Mouse (Mus musculus) hindbrain, embryonic 14.5 days (tissue): Measurements from ENCODE around the gene Nt5c3b. TPM values are rescaled to one million over a fixed set of nuclear protein-coding genes. Genes with fewer than 3 reads are reported as not detected.
A peak's percentile ranks its signal among the peaks of the same experiment; 100 is the strongest.

ENCODE experiments used
- ATAC-seq: fragments of 200-750 bp; cut with Nextera tagmentation; 2 replicates; pipeline ENCODE4 v1.8.0; 2017; ENCODE audit warnings: moderate number of reproducible peaks, mild to moderate bottlenecking, moderate TSS enrichment, moderate library complexity; ENCODE audit not compliant: low FRiP score
- DNase-seq: peaks from one replicate; pipeline ENCODE4 v3.0.0-alpha.2; 2015; ENCODE audit warnings: low spot score
- H3K27ac ChIP-seq: fragments of 300-500 bp; sonication (generic); 2 replicates; pipeline ENCODE4 v1.5.1; 2014; ENCODE audit warnings: mild to moderate bottlenecking, moderate library complexity
- H3K27me3 ChIP-seq: fragments of 300-500 bp; sonication (generic); 2 replicates; pipeline ENCODE4 v1.6.1; 2014; ENCODE audit warnings: mild to moderate bottlenecking, low read length, mixed read lengths; ENCODE audit not compliant: control insufficient read depth, insufficient read depth
- H3K36me3 ChIP-seq: fragments of 300-500 bp; sonication (generic); replicated peaks from 2 replicates; pipeline ENCODE4 v1.6.1; 2014; ENCODE audit not compliant: control insufficient read depth, insufficient read depth
- H3K4me1 ChIP-seq: fragments of 300-500 bp; sonication (generic); replicated peaks from 2 replicates; pipeline ENCODE4 v1.6.1; 2014; ENCODE audit warnings: antibody characterized with exemption, low read length, mixed read lengths; ENCODE audit not compliant: control insufficient read depth, insufficient read depth
- H3K4me2 ChIP-seq: fragments of 300-500 bp; sonication (generic); replicated peaks from 2 replicates; pipeline ENCODE4 v1.6.1; 2014; ENCODE audit warnings: mild to moderate bottlenecking, moderate library complexity
- H3K4me3 ChIP-seq: fragments of 300-500 bp; sonication (generic); replicated peaks from 2 replicates; pipeline ENCODE4 v1.5.1; 2014; ENCODE audit warnings: mild to moderate bottlenecking, low read length
- H3K9ac ChIP-seq: fragments of 300-500 bp; sonication (generic); 2 replicates; pipeline ENCODE4 v1.6.1; 2014
- H3K9me3 ChIP-seq: fragments of 300-500 bp; sonication (generic); 2 replicates; pipeline ENCODE4 v1.6.1; 2016; ENCODE audit warnings: low read length; ENCODE audit not compliant: control insufficient read depth
- WGBS: fragments of 180-500 bp; shearing (Covaris S2); extraction: QIAGEN DNeasy Blood & Tissue Kit; methylation state at CpG from one replicate; pipeline ENCODE4 v1.1.7; 2014; 5-methylcytosine and 5-hydroxymethylcytosine counted together
- polyA plus RNA-seq: library from polyadenylated mRNA; unstranded; fragments of >200 nt; fragmentation: Nextera tagmentation; extraction: Ambion mirVana; gene quantifications from 2 replicates; pipeline ENCODE4 v1.2.1, GENCODE M21; 2014

Gene Nt5c3b
- polyA plus RNA-seq, 1 experiment from 2014 or later, result 101 TPM

DNA sequence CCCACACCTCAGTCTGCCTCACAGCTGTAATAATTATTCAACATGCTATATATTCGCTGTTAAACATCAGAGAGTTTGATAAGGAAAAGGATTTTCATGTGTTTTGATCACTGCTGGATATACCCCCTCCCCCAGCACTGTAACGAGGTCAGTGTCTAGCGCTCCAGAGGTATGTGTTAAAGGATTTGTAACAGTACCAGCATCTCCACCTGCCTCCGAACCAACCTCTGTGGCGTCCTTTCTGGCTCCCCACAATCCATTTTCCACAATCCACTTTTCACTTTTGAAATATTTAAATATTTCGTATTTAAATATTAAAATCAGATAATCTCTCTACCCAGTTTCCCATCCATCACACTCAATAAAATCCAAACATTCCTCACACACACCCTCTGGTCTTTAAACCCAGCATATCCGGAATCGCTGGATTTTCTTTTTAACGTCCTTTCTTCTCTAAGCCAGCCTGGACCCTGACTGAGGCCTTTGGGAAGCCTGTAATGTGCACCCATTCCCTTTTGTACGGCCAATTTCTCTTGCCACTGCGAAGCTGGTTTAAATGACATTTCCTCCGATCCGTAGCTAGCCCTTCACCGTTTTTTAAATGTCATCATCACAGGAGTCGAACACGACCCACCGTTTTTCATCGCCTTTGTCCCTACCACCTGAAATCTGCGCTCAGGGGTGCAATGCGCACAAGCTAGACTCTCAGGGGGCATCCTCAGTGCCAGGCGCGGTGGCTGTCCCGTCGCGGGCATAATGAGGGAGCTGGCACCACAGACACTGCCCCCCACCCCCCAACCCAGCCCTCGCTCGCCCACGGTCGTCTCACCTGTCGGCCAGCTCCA, 30.0 kb upstream of the Nt5c3b start:
- H3K4me1 ChIP-seq, result peaks cover 24% of the 10 kb centered on the region
- peak overlapping the region; percentile 89 for H3K27ac ChIP-seq
- H3K4me2 ChIP-seq, result peak overlapping the region; percentile 76
- H3K4me3 ChIP-seq, result peak overlapping the region; percentile 93
- no peaks in the 10 kb centered on the region for H3K27me3 ChIP-seq
- H3K9me3 ChIP-seq, result no peaks in the 10 kb centered on the region
- H3K9ac ChIP-seq, result peak overlapping the region; percentile 98
- DNase-seq (peak; percentile 32), ATAC-seq (no peak)
- WGBS, result 4% methylated on average over 30 of the region's 30 CpGs
- H3K36me3 ChIP-seq, result peaks cover 18% of the 10 kb centered on the region

DNA sequence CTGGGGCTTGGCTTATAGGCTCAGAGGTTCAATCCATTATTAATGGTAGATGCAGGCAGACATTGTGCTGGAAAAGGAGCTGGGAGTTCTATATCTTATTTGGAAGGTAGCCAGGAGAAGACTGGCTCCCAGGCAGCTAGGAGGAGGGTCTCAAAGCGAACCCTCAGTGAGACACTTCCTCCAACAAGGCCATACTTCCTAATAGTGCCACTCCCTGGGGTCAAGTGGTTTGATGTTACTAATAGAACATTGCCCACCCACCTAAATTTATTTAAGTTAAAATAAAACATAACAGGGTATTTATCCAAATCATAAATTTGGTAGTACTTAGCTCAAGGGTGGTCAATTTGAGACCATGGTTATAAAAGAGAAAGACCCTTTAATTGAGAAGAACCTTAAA, 24.2 kb upstream of the Nt5c3b start:
- H3K27me3 ChIP-seq, result no peaks in the 10 kb centered on the region
- 89% methylated on average over 1 of the region's 1 CpGs for WGBS
- H3K4me3 ChIP-seq, result no peak overlapping the region
- H3K36me3 ChIP-seq, result peaks cover 28% of the 10 kb centered on the region
- H3K9ac ChIP-seq, result no peak overlapping the region
- no peak for ATAC-seq
- no peaks in the 10 kb centered on the region for H3K9me3 ChIP-seq
- H3K4me1 ChIP-seq, result peaks cover 16% of the 10 kb centered on the region
- H3K4me2 ChIP-seq, result no peak overlapping the region
- H3K27ac ChIP-seq, result no peak overlapping the region
- no peak for DNase-seq

DNA sequence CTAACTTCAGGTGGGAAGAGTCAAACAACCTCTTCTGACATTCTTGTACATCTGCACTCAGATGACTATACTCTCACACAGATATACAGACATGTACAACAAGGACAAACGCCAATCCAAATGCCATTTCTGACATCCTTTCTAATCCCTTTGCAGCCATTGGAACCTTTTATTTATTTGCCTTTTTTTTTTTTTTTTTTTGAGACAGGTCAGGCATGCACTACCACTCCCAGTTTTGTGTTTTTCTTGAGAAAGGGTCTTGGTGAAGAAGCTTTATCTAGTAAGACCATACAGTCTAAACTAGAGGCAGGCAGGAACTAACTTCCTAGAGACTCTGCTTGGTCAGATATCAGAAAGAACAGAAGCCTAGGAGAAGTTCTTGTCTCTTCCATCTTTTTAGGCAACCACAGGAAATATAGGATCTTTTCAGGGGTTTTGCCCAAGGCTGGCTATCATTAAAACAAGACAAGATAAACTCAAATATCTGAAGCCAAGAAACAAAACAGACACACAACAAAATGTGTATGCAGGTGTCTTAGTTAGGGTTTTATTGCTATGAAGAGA, 23.7 kb upstream of the Nt5c3b start:
- no peak for DNase-seq
- no peak overlapping the region for H3K4me3 ChIP-seq
- WGBS, result 96% methylated on average over 1 of the region's 1 CpGs
- ATAC-seq, result no peak
- H3K27ac ChIP-seq, result no peak overlapping the region
- H3K4me1 ChIP-seq, result peaks cover 11% of the 10 kb centered on the region
- no peak overlapping the region for H3K9ac ChIP-seq
- no peaks in the 10 kb centered on the region for H3K27me3 ChIP-seq
- H3K4me2 ChIP-seq, result no peak overlapping the region
- peaks cover 31% of the 10 kb centered on the region for H3K36me3 ChIP-seq
- H3K9me3 ChIP-seq, result no peaks in the 10 kb centered on the region

DNA sequence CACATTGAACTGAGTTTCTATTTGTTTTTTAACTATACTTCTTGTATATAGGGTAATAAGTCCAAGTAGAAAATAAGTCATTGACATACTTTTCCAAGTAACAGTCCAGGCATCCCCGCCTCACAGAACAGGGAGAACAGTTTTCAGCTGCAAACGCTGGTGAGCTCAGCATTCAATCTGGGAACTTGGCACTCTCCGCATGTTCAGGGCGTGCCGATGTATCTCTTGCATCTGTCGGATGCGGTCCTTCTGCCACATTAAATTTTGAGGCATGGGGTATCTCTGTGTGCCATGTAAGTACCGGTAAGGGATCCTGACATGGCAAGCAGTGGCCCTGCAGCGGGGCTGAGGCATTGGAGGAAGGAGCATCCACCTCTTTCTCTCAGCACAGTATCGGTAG, 21.1 kb upstream of the Nt5c3b start:
- no peaks in the 10 kb centered on the region for H3K4me1 ChIP-seq
- no peak overlapping the region for H3K4me3 ChIP-seq
- no peak overlapping the region for H3K27ac ChIP-seq
- 91% methylated on average over 10 of the region's 10 CpGs for WGBS
- DNase-seq (no peak), ATAC-seq (no peak)
- no peak overlapping the region for H3K4me2 ChIP-seq
- H3K9me3 ChIP-seq, result no peaks in the 10 kb centered on the region
- H3K36me3 ChIP-seq, result peaks cover 29% of the 10 kb centered on the region
- H3K27me3 ChIP-seq, result no peaks in the 10 kb centered on the region
- no peak overlapping the region for H3K9ac ChIP-seq

DNA sequence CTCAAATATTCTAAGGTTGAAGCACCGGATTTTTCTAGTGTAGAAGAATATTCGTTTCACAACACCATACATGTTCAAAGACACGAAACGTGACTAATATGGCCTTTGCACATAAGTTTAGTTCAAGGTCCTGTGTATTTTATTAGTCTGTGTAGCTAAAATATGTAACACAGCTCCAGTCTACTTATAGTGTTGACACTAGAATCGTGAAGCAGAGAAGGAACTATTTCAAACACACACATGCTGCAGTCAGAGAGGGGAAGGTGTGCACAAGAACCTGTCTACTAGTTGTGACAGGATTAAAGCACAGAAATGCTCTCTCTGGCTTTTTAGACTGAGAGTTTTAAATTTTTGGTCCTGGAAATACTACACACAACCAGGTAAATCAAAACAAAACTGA, 16.1 kb upstream of the Nt5c3b start:
- peaks cover 38% of the 10 kb centered on the region for H3K36me3 ChIP-seq
- no peak overlapping the region for H3K27ac ChIP-seq
- no peak overlapping the region for H3K9ac ChIP-seq
- ATAC-seq (no peak), DNase-seq (no peak)
- no peaks in the 10 kb centered on the region for H3K4me1 ChIP-seq
- H3K27me3 ChIP-seq, result no peaks in the 10 kb centered on the region
- 94% methylated on average over 5 of the region's 5 CpGs for WGBS
- no peak overlapping the region for H3K4me3 ChIP-seq
- H3K4me2 ChIP-seq, result no peak overlapping the region
- no peaks in the 10 kb centered on the region for H3K9me3 ChIP-seq

DNA sequence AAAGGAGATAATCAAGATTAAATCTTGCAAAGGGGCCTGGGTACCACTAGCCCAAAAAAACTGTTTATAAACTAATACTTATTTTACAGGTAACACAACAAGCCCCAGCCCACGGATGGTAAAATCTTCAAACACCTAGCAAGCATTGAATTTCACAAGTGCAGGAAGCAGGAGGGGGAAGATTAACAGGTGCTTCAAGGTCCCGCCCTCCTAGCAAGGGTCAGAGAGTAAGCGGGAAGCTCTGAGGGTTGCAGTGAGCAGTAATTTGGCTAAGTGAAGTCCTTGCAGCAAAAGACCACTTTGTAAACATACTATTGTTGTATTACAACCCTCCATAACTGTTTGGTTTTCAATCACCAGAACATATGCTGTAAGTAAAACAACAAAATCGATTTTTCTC, 15.6 kb upstream of the Nt5c3b start:
- DNase-seq (no peak), ATAC-seq (no peak)
- H3K4me1 ChIP-seq, result no peaks in the 10 kb centered on the region
- H3K4me2 ChIP-seq, result no peak overlapping the region
- no peak overlapping the region for H3K4me3 ChIP-seq
- no peaks in the 10 kb centered on the region for H3K9me3 ChIP-seq
- WGBS, result 89% methylated on average over 4 of the region's 4 CpGs
- H3K9ac ChIP-seq, result no peak overlapping the region
- H3K27me3 ChIP-seq, result no peaks in the 10 kb centered on the region
- peaks cover 33% of the 10 kb centered on the region for H3K36me3 ChIP-seq
- H3K27ac ChIP-seq, result no peak overlapping the region

DNA sequence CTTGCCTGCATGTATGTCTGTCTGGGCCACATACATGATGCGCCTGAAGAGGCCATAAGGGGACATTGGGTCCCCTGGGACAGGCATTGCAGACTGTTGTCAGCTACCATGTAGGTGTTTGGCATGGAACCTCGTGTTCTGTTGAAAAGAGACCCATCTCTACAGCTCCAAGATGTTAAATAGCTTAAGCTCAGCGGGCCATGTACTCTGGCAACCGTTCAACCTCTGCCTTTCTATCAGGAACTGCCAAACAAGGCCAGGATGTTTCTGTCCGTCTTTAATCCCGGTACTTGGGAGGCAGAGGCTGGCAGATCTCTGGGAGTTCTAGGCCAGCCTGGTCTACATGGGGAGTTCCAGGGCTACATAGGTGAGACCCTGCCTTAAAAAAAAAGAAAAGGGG, 1.0 kb upstream of the Nt5c3b start:
- Histone ChIP-seq H3K27me3 (no peaks in the 10 kb centered on the region), H3K4me1 (peaks cover 13% of the 10 kb centered on the region), H3K4me3 (no peak overlapping the region), H3K36me3 (no peaks in the 10 kb centered on the region), H3K9me3 (no peaks in the 10 kb centered on the region), H3K9ac (no peak overlapping the region), H3K4me2 (no peak overlapping the region), H3K27ac (no peak overlapping the region)
- DNase-seq (no peak), ATAC-seq (no peak)
- WGBS, result 83% methylated on average over 6 of the region's 6 CpGs

DNA sequence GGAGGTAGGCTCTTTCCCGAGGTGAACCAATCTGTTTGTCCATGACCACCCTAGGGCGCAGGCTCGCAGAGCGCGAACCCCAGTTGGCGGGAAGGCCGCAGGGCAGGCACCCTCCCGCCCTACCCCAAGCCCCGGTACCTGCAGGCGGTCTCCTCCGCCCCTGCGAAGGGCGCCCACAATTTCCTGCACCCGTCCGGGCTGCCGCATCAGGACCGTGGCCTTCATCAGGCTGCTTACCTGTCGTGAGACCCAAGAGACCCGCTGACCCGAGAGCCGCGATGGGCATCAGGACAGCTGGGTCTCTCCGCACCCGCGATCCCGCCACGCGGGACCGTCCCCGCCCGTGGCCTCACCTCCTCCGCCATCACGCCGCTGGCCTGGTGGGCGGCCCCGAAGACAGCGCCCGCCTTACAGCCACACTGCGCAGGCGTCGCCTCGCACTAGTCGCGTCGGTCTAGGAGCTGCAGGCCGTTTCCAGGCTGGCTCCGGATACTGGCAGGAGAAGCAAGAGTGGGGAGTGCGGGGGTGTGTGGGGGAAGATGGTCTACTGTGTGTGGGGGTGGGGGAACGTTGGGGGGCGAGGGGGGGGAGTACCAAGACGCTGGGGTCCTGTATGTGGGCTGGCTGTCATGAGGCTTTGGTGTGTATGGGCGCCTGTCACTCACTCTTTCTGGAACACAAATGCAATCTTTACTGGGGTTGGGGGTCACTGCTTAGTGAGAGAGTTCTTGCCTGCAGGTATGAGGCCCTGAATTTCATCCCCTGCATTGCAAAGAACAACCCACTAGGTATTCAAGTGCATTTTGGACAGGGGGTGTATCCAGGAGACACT, 701 bp downstream of the Nt5c3b start:
- Histone ChIP-seq H3K27ac (peak overlapping the region; percentile 71), H3K4me3 (peak overlapping the region; percentile 93), H3K27me3 (no peaks in the 10 kb centered on the region), H3K36me3 (peaks cover 11% of the 10 kb centered on the region), H3K9ac (peak overlapping the region; percentile 95), H3K4me1 (peaks cover 13% of the 10 kb centered on the region), H3K4me2 (peak overlapping the region; percentile 81), H3K9me3 (no peaks in the 10 kb centered on the region)
- ATAC-seq (peak; percentile 96), DNase-seq (peak; percentile 87)
- WGBS, result 1% methylated on average over 49 of the region's 52 CpGs

DNA sequence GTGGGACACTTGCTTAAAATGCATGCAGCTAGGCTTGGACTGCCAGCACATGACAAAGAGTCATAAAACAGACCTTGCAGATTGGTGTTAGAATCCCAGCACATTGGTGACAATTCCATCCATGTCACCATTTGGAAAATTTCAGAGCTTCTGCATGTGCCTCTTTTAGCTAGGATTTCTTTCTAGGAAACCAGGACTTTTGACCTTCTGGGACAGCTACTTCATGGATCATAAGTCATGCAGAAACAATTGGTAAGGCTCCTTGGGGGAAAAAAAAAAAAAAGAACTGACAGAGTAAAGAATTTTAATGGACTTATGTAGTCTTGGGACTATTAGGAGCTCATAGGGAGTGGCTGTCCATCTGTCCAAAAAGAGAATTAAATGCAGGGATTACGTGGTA, 3.7 kb downstream of the Nt5c3b start:
- H3K36me3 ChIP-seq, result peaks cover 29% of the 10 kb centered on the region
- H3K9ac ChIP-seq, result no peak overlapping the region
- WGBS, result 73% methylated on average over 1 of the region's 1 CpGs
- H3K4me3 ChIP-seq, result no peak overlapping the region
- H3K4me1 ChIP-seq, result peaks cover 13% of the 10 kb centered on the region
- DNase-seq, result no peak
- H3K27ac ChIP-seq, result no peak overlapping the region
- no peak overlapping the region for H3K4me2 ChIP-seq
- H3K27me3 ChIP-seq, result no peaks in the 10 kb centered on the region
- ATAC-seq, result no peak
- H3K9me3 ChIP-seq, result no peaks in the 10 kb centered on the region
